Mouse (Mus musculus): ENCODE results near the gene Dffa. TPM values are rescaled to one million over a fixed set of nuclear protein-coding genes. Genes with fewer than 3 reads are reported as not detected.
A peak's percentile ranks its signal among the peaks of the same experiment; 100 is the strongest.

Dffa gene
- total RNA-seq (2021), result 10 to 100 TPM; 43.4 to 47.4 TPM
- long read RNA-seq, experiment 1, transcript Dffa-201 (6 exons, 2,457 nt), result major isoform, 8 of 17 reads
- long read RNA-seq, experiment 1, partial matches to known transcripts, result 1 of 17 reads
- long read RNA-seq, experiment 1, other reads (novel, unspliced or antisense), result 5 of 17 reads
- long read RNA-seq, experiment 2, transcript Dffa-201 (6 exons, 2,457 nt), result major isoform, 8 of 15 reads
- long read RNA-seq, experiment 2, partial matches to known transcripts, result 1 of 15 reads
- long read RNA-seq, experiment 2, other reads (novel, unspliced or antisense), result 4 of 15 reads

DNA sequence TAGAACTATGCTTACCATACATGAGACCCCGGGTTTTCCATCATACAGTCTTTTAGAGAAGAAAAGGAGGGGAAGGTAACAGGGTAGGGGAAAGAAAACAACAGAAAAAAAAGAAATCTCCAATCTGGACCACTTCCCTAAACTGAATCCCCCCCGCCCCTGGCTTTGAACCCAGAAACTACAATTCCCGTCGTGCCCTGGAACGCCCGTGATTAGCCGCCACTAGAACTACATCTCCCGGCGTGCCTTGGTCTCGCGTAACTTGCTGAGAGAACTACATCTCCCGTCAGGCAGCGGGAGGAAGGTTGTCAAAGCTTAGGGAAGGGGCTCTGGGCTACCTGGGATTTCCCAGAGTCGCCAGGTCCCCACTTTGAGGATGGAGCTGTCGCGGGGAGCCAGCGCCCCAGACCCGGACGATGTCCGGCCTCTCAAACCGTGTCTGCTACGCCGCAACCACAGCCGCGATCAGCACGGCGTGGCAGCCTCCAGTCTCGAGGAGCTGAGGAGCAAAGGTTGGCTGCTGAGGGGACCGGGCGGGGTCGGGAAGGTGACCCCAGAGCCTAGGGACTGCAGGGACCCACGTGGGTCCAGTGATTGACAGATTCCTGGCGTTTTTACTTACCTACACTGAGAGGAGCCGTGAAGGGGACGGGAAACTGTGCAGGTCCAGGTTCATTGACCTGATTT is at the start of gene Dffa:
Gene Dffa (plus strand): TSS at position 272 of the 687 bp plus-strand sequence.
- peak; percentile 90 for DNase-seq
- intact Hi-C loops (cut with DNase I; ENCODE audit: low total_unique reads), result no loop called here

DNA sequence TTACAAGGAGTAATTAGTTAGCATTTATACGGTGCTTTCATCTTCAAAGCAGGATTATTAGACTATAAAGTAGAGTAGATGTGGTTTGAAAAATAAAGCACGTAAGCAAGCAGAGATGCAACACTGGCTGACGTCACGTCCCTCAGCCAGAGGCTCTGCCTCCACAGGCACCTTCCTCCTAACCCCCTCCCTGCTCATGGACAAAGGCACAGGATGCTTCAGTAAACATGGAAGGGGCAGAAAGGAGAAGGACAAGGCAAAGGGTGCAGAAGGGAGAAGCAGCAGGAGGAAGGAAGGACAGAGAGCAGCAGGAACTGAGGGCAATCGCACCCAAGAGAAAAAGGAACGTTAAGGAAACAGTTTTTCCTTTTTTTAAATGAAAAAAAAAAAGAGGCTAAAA is 48.1 kb upstream of the Dffa start:
- DNase-seq, result no peak
- intact Hi-C loops (cut with DNase I; ENCODE audit: low total_unique reads), result loop anchor here (10.0 kb wide), 1 partner anchor 141 kb away; no protein-coding TSS in a partner anchor

DNA sequence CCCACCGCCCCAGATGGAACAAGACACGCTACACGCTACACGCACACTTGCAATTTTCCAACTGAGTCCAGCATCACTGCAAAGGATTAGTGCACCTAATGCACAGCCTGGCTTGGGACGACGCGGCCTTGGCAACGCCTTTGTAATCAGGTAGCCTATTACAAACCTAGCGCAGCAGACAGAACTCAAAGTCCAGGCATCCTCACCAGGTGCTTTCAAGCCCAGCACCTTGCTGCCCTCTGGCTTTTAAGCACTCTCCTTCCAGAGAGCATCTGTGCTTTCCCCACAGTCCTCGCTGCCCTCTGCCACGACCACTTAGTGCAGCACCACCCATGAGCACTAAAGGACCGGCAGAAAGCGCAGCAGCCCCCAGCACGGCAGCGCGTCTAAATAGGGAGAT is 47.0 kb upstream of the Dffa start:
- intact Hi-C loops (cut with DNase I; ENCODE audit: low total_unique reads), result loop anchor here (10.0 kb wide), 1 partner anchor 142 kb away; no protein-coding TSS in a partner anchor
- DNase-seq, result no peak

DNA sequence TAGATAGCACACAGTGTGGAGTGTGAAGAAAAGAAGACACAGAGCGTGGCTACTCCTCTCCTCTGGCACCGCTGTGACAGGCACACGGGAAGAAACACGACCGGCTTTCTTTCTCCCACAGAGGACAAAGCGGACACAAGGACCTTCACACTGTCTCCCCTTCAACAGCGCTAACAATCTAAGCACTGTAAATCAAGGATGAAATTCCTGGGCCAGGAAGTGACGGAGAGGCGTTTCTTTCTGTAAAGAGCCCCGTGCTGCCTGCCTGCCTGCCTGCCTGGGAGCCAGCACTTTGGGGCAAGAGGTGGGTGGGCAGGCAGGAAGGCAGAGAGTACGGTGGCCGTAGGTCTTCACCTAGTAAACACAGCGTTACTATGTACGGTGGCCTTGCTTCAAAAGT is 46.5 kb upstream of the Dffa start:
- no peak for DNase-seq
- intact Hi-C loops (cut with DNase I; ENCODE audit: low total_unique reads), result loop anchor here (10.0 kb wide), 1 partner anchor 143 kb away; no protein-coding TSS in a partner anchor

DNA sequence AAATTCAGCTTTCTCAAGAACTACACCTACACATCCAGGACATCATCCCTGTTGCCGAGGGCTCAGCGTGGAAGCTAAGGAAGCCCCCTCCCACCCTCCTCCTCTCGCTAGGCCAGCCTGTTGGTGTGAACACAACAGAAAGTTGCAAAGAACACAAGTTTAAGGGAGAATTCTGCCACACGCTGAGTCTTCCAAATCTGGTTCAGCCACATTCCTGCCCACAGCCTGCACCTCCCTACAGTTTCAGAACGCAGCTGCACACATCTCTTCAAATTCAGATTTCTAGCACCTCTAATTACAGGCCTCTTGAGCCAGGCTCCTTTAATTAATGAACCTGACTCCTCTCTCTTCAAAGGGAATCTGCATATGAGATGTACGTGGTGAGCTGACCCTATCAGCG is 45.6 kb upstream of the Dffa start:
- intact Hi-C loops (cut with DNase I; ENCODE audit: low total_unique reads), result loop anchor here (10.0 kb wide), 1 partner anchor 143 kb away; no protein-coding TSS in a partner anchor
- no peak for DNase-seq

- intact Hi-C loops (cut with DNase I; ENCODE audit: low total_unique reads), result loop anchor here (5.0 to 10.0 kb wide), 2 partner anchors 145 to 317 kb away; no protein-coding TSS in a partner anchor
- DNase-seq, result no peak
Measured at GRCm38 (mm10) chr4:149059713-149060112, 44.2 kb upstream of the Dffa start.

- intact Hi-C loops (cut with DNase I; ENCODE audit: low total_unique reads), result loop anchor here (5.0 kb wide), 1 partner anchor 319 kb away; no protein-coding TSS in a partner anchor
- no peak for DNase-seq
Measured at GRCm38 (mm10) chr4:149060621-149061431, 43.1 kb upstream of the Dffa start.

DNA sequence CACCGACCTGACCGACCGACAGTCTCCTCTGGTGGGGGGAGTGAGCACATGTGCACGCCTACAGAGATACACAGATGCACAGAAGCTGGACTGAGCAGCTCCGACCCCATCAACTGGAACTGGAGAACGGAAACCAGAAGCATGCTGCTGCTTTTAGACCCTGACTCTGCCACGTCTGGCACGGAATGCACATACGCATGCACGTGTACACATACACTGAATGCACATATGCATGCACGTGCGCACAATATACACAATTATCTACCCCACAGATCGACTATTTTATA is 42.6 kb upstream of the Dffa start:
- intact Hi-C loops (cut with DNase I; ENCODE audit: low total_unique reads), result loop anchor here (5.0 kb wide), 1 partner anchor 319 kb away; no protein-coding TSS in a partner anchor
- no peak for DNase-seq

GRCm38 (mm10) chr4:149062406-149063318 is 41.3 kb upstream of the Dffa start:
- intact Hi-C loops (cut with DNase I; ENCODE audit: low total_unique reads), result loop anchor here (5.0 kb wide), 1 partner anchor 320 kb away; no protein-coding TSS in a partner anchor
- DNase-seq, result no peak

DNA sequence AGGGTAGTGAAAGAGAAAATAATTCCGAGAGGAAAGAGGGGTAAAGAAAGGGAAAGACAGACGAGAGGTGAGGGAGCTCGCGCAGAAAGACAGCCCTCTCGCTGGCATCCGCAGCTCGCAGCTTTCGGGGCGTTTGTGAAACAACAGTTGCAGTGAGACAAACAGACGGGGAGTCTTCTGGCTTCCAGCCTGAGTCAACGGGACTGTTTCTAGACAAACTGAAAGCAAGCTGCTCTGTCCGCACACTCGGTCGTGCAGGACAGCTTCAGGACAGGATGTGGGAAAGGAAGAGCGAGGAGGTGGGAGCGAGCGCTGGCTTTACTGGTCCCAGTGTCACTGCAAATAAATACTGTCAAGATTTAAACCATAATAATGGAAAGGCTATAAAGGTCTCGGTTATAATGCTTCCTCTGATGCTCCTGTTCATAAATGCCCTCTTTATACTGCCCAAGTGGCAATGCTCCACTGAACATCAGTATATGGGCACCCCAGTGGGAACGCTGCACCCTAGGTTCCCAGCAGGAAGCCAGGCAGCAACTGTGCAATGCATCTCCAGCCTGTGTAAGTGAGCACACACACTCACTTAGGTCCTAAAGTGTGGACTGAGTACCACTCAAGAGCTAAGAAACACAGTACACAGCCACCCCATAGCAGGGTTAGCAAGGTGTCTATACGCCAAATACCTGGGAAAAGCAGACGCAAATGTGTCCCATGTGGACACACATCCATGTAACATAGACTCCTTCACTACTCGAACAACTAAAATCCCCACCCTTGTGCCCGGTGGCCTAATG is 39.7 kb upstream of the Dffa start:
- intact Hi-C loops (cut with DNase I; ENCODE audit: low total_unique reads), result loop anchor here (5.0 kb wide), 1 partner anchor 322 kb away; no protein-coding TSS in a partner anchor
- DNase-seq, result no peak

DNA sequence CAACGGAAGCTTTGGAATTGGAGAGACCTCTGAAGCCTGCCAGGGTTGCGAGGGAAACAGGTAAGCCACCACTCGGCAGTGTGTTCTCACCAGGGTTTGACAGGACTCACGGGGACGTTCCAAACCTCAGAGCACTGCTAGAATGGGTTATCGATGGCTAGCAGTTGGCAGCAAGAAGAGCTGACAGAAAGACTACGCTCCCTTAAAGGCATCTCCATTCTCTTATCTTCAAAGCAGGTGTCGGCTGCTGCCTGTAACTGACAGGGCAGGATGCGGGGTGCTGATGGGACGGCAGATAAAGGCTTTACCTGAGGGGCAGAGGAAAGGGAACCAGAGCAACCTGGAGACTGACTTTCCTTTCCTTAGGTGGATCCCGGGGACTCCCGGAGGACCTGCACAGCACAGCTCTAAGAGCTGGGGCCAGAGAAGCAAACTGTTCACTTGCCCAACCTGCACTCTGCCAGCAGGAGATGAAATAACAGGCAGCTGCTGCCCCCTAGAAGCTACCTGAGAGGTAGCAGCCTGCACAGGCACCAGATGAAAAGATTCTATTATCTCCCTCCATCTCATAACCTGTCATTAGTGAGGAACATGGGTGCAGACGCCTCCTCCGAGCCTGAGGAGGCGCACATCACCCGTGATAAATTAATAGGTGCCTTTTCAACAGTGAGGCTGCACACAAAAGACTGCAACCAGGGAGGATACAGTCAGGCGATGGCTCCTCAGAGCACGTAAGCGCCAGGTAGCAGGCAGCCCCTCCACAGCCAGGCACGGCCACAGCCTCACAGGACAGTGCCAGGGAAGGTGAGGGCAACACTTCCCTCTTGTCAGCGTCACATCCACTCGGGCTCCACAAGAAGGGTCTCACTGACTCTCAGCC is 37.0 kb upstream of the Dffa start:
- peak; percentile 28 for DNase-seq
- intact Hi-C loops (cut with DNase I; ENCODE audit: low total_unique reads), result no loop called here

GRCm38 (mm10) chr4:149075073-149075472 is 28.9 kb upstream of the Dffa start:
- intact Hi-C loops (cut with DNase I; ENCODE audit: low total_unique reads), result loop anchor here (10.0 kb wide), 1 partner anchor 370 kb away; no protein-coding TSS in a partner anchor
- no peak for DNase-seq

- DNase-seq, result peak; percentile 42
- intact Hi-C loops (cut with DNase I; ENCODE audit: low total_unique reads), result loop anchor here (10.0 kb wide), 1 partner anchor 371 kb away; no protein-coding TSS in a partner anchor
Measured at GRCm38 (mm10) chr4:149075871-149076575, 27.9 kb upstream of the Dffa start.

DNA sequence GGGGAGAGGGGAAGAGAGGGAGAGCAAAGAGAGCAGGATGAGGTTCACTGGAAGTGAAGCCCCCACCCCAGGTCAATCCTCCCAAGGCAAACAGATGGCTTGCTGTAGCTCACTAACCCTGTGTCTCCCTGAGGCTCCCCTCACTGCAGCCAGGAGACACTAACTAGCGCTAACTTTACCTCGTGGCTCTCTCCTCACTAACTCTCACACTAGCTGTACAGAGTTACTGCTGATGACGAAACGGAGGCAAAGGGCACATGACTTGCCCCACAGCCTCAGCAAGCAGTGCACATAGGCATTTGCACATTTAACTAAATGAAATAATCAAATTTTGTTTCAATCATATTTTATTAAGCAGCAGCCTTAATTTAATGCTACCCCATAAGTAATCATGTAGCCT is 25.7 kb upstream of the Dffa start:
- no peak for DNase-seq
- intact Hi-C loops (cut with DNase I; ENCODE audit: low total_unique reads), result loop anchor here (10.0 kb wide), 1 partner anchor 373 kb away; no protein-coding TSS in a partner anchor

- intact Hi-C loops (cut with DNase I; ENCODE audit: low total_unique reads), result loop anchor here (10.0 kb wide), 1 partner anchor 375 kb away; no protein-coding TSS in a partner anchor
- DNase-seq, result no peak
Measured at GRCm38 (mm10) chr4:149079629-149080028, 24.3 kb upstream of the Dffa start.

DNA sequence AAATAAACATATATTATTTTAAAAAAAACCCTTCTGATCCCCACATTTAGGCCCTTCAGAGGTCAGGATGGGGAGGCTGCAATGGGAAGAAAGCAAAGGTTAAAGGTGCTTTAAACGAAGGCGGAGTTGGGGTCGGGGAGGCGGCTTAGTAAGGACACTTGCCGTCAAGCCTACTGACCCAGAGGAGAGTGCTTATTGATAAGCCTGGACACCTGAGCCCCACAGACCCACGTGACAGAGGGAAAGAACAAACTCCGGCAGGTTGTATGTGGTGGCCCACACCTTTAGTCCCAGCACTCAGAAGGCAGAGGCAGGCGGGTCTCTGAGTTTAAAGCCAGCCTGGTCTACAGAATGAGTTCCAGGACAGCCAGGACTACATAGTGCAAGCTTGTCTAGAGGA is 23.8 kb upstream of the Dffa start:
- intact Hi-C loops (cut with DNase I; ENCODE audit: low total_unique reads), result no loop called here
- no peak for DNase-seq
